Mouse (Mus musculus) layer of hippocampus, postnatal 10 days (tissue): ENCODE results near the gene Zfp839. TPM values are rescaled to one million over a fixed set of nuclear protein-coding genes. Genes with fewer than 3 reads are reported as not detected.
A peak's percentile ranks its signal among the peaks of the same experiment; 100 is the strongest.

ENCODE experiments used
- DNase-seq, 2 experiments: peaks; one replicate each; pipeline ENCODE4 v3.0.0; 2021; ENCODE audit warnings: low spot score in 2 of 2
- total RNA-seq, 2 experiments: library from RNA; stranded (reverse); gene quantifications; 2 replicates each; pipeline ENCODE4 v1.2.3; 2021

The Zfp839 gene
- total RNA-seq, 2 experiments from 2014 or later, result 8.5 to 11.0 TPM

DNA sequence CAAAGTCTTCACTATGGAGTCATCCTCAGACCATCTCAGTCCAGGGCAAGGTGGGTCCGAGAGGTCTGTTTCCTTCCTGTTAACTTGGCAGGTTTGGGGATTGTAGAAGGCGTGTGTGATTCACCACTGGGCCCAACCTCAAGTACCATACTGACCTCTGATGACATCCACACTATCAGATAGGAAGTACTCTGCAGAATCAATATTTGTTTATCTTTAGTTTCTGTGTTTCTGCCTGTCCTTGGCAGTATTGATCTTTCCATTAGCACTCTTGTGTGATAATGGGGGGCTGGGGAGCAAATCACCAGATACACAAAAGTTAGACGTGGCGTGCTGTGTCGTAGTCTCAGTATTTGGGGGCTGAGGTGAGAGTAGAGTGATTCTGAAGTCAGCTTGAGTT lies 21.2 kb downstream of the Zfp839 start:
- DNase-seq, result no peak

DNA sequence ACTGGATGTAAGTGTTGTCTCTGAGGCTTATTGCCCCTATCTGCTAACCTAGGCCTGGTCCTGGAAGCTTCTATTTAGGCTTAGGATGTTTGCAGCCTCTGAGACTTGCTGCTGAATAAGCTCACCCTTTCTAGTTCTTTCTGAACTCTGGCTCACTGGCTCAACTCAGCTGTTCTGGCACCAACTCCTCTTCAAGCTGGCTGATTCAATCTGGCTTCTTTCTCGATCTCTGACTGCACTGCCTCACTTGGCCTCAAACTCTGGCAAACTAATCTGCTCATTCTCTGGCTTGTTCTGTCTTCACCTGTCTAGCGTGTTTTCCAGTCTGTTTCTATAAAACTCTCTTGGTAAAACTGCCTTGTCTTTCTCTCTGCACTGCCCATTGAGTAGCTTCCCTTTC lies 25.3 kb downstream of the Zfp839 start:
- no peak for DNase-seq

DNA sequence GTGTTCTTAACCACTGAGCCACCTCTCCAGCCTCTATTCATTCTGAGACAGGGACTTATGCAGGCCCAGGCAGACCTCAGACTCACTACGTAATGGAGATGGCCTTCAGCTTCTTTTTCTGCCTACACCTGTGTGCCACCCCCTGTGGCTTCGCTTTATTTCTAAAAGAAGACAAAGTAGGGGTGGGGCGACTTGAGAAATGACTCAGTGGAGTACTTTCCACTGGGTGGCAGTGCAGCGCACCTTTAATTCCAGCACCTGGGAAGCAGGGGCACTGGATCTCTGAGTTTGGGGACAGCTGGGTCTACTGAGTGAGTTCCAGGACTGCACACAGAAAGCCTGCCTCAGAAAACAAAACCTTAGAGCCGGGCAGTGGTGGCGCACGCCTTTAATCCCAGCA lies 32.2 kb downstream of the Zfp839 start:
- no peak for DNase-seq

DNA sequence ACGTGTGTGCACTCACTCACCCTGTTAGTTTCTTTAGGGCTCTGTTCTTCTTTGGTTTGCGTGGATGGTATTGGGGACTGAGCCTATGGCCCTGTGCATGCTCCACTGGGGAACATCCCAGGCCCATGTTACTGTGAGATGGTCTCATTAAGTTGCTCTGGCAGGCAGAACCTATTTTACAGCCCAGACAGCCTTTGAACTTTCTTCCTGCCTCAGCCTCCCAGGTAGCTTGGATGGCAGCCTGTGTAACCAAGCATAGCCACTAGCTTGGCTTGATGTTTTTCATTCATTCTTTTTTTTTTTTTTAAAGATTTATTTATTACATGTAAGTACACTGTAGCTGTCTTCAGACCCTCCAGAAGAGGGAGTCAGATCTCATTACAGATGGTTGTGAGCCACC lies 35.2 kb downstream of the Zfp839 start:
- DNase-seq, result no peak

DNA sequence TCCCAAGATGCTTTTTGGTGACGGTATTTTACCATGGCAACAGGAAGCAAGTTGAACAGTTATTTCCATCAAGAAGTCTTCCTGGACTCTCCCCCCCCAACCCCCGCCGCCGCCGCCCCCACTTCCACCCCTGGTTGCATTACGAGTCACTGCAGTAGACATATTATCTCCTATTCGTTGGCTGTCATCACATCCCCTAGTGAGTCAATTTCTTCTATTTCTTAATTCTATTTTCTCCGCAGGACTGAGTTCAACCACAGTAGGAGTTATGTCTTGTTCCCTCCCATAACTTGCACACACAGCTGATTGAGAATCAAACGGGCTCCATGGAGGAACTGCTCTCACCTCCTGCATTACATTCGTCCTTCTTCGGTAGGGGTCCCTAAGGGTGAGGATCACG lies 38.1 kb downstream of the Zfp839 start:
- no peak for DNase-seq

DNA sequence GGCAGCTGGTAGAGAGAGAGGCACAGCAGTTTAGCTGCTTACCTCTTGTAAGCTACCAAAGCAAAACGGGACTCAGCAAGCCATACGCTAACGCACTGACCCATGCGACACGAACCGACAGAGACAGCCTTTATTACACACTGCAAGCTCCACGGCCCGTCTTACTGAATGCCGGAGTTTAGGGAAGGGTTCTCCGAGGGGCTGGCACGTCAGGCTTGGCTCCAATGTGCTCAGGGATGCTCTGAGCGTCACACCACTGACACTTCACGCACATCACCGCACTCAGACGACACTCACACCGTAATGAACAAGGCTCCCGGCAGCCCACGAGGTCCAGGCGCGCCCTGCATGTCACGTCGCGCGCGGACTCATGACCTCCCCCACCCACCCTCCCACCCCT lies 38.6 kb downstream of the Zfp839 start:
- DNase-seq, result no peak

DNA sequence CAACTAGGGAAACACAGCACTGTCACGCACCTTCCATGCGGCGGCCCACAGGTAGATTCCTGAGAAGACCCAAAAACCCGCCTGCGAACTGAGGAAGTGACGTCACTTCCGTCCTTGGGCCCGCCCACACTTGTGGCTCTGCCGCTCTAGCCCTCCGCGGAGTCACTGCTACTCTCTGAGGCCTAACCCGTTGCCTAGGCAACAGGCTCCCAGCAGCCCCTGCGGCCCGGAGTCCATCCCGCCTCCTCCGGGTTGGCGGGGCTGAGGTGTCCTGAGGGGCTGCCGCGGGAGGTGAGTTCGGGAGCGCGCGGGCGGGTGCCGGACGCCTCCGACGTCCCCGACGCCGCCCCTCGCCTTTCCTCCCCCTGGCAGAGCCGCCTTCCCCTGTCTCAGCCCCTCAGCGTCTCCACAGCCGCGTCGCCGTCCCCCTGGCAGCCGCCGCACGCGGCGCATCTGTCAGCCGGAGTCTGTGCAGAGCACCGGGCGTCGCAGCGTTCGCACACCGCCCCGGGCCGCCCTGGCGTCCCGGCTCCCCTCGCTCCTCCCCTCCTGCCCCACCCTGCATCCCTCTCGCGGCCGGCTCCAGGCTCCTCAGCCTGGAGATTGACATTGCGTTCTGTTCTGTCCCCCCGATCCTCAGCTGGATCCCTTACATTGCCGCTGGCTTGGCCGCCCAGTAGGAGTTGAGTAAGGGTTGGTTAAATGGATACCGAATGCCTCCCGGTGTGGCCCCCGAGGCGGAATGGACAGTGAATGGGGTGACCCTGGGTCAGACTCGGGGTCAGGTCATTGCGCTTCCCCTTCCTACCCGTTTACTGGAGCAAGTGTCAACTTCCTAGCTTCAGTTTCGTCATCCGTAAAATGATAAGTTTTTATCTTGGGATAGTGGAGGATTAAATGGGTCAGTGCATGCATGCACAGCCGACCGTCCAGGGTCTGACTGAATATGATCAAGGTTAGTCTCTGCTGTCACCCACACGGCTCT lies 39.3 kb downstream of the Zfp839 start, which contains the start of the genes Cinp and Tecpr2:
TSS of gene Cinp (minus strand) at position 110 of the 985 bp plus-strand sequence.
TSS of gene Tecpr2 (plus strand) at position 229 of the 985 bp plus-strand sequence.
- peak; percentile 91 to 93 for DNase-seq

DNA sequence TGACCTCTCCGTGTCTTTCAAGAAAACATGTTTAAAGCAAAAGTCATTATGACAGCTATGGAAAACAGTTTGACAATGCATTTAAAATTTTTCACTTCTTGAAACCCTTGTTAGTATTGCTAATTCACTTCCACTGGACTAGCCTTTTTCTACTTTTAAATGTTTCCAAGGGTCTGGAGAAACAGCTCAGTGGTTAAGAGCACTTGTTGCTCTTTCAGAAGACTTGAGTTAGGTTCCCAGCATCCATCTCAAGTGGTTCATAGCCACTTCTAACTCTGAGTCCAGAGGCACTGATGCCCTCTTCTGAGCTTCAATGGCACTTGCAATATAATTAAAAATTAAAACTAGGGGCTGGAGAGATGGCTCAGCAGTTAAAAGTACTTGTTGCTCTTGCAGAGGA lies 41.8 kb downstream of the Zfp839 start:
- DNase-seq, result no peak

DNA sequence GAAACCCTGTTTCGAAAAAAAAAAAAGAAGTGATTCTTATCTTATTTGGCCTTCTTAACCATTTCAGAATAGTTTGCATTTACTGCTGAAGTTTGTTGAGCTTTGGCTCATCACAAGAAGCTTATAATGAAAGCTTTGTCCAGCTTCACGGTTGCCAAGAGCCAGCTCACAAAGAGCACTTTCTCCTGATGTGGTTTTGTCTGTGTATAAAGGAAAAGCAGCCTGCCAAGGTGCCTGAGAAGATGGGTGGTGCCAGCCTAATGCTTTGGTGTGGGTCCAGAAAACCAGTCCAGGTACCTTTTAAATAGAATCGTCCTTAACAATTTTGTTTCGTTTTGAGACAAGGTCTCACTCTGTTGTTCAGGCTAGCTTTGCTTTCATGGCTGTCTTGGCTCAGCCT lies 52.1 kb downstream of the Zfp839 start:
- DNase-seq, result no peak

DNA sequence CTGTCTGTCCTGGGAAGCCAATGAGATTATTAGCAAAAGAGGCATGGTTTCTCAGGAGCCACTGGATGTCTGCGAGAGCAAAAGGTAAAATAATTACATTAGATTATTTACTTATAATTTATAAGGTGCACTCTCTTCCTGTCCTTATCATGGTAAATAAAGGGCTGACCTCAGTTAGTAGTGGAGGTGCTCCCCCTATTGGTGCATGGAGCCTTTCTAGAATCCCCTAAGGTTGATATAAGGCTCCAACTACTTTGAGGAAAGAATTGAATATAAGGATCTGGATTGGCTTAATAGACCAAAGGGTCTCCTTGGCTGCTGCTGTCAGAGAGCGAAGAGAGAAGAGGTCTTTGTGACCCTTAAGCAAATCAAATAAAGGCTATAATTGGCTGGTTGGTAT lies 53.5 kb downstream of the Zfp839 start:
- no peak for DNase-seq

DNA sequence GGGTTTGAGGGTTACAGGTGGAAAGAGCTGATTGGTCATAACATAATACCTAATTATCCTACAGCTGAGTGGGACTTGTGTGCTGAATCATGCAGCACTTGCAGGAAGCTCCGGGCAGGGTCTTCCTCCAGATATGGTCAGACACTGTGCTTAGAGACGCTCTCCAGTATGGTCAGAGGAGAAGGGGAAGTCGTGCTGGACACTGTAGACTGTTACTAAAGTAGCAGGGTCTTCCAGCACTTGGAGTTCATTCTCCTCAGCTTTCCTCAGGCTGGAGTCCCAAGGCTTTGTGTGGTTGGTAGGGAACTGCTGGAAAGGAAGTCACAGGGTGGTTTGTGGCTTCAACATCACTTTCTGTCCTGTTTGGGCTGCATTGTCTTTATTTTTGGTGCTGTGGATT lies 57.8 kb downstream of the Zfp839 start:
- DNase-seq, result no peak

DNA sequence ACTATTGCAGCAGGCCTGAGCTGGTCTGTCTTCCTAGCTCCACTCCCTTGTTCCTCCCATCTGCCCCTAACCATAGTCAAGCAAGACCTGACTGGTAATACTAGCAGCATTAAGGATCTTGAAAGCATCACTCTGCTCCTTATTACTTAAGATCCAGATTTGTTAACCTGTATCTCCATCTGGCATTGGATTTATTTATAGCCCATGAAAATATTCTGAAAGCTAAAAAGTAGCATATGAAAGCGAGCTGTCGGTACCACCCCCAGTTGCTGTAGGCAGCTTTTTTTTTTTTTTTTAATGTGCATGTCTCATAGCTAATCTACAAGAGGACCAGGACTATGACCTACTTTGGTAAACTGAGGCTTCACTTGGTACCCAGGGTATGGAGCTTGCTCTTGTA lies 59.9 kb downstream of the Zfp839 start:
- DNase-seq, result no peak

DNA sequence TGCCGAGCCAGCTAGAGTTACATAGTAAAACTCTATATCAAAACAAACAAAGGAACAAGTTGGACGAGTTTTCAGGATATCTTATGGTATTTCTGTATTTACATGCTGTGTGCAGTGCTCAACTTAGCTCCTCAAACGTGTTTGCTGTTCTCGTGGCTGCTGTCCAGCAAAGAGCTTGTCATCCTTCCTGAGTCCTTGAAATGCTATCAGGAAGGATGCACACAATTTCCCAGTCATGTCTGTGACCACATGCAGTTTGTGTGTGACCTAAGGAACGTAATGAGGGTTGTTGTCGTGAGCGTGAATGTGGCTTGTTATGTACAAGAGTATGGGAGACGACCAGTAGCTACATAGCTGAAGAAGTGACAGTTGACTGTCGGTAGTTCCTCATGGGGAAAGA lies 65.7 kb downstream of the Zfp839 start:
- DNase-seq, result no peak

Other genes with a start within 250 kb of the Zfp839 start
- 100 to 1,000 TPM; 310 to 332 TPM for gene Dync1h1, start 248.8 kb upstream of the Zfp839 start, total RNA-seq
- gene 1700001K19Rik, start 167.6 kb upstream of the Zfp839 start, total RNA-seq, result not detected
- 1,000 to 10,000 TPM; 1,024 to 1,059 TPM for gene Hsp90aa1, start 147.5 kb upstream of the Zfp839 start, total RNA-seq
- gene Wdr20, start 112.3 kb upstream of the Zfp839 start, total RNA-seq, result 10 to 100 TPM; 36.3 to 40.5 TPM
- 1 to 10 TPM; 9.8 to 9.9 TPM for gene Mok, start 9.3 kb upstream of the Zfp839 start, total RNA-seq
- 10 to 100 TPM; 71.9 to 84.1 TPM for gene Cinp, start 38.9 kb downstream of the Zfp839 start, total RNA-seq
- 10 to 100 TPM; 33.9 to 36.4 TPM for gene Tecpr2, start 39.0 kb downstream of the Zfp839 start, total RNA-seq
- 1 to 10 TPM; 8.2 to 9.6 TPM for gene Ankrd9, start 128.8 kb downstream of the Zfp839 start, total RNA-seq
- gene Rcor1, start 189.1 kb downstream of the Zfp839 start, total RNA-seq, result 10 to 100 TPM; 18.0 to 19.0 TPM